Mouse (Mus musculus): ENCODE data around the gene Cbfa2t3. TPM values are rescaled to one million over a fixed set of nuclear protein-coding genes. Genes with fewer than 3 reads are reported as not detected.

Cbfa2t3 gene
- polyA plus RNA-seq, 1 experiment from 2014 or later = 22.2 TPM

DNA sequence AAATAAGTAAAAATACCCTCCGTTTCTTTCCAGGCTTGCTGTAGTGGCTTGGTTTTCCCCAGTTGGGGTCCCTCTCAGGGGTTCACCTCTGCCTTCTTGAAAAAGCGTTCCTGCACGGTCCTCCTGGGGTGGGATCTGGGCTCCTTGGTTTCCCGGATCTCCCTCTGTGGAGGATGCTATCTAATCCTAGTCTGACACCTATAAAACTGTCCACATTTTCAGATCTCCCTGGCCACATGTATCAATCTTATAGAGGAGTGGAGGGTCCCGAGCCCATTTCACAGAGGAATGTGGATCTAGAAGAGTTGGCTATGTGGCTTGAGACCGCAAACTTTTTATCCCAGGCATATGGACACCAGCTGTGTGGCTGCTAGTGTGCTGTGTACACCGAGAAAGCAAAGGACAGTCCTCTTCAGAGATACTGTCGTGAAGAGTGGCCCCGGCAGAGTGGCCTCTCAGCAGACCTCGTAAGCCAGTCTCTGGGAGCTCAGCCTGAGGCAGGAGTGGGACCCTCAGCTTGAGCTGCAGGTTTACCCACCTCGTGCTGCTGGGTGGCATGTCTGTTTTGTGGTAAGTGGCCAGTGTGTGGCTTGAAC is 19.5 kb downstream of the Cbfa2t3 start:
- H3K4me1 ChIP-seq (replicated peaks) = peaks cover 58% of the 10 kb centered on the region
- peaks cover 23% of the 10 kb centered on the region for H3K27me3 ChIP-seq
- H3K9me3 ChIP-seq = no peaks in the 10 kb centered on the region
- H3K36me3 ChIP-seq = no peaks in the 10 kb centered on the region
- H3K4me3 ChIP-seq = peak overlapping the region; percentile 88
- 32% methylated on average over 11 of the region's 11 CpGs for WGBS
- peak overlapping the region; percentile 98 for H3K27ac ChIP-seq (replicated peaks)
- peak overlapping the region; percentile 76 for H3K4me2 ChIP-seq
- ATAC-seq (ENCODE audit: low read depth) = no peak
- H3K9ac ChIP-seq = peak overlapping the region; percentile 94

DNA sequence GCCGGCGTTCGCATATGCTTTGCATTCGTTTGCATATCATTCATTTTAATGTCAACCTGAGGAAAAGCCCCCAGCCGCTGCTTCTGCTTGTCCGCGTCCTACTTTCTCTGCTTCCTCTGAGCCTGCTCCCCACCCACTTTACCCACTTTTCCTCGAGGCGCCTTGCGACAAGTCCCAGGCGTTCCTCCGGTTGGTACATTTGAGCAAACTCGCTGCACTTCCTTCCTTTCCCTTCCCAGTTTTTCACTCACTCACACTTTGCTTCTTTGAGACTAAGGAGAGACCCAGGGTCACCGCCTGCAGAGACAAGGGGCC is 20.1 kb downstream of the Cbfa2t3 start:
- Histone ChIP-seq H3K9me3 (no peaks in the 10 kb centered on the region), H3K4me3 (peak overlapping the region; percentile 88), H3K36me3 (no peaks in the 10 kb centered on the region), H3K27ac (replicated peaks) (peak overlapping the region; percentile 98), H3K4me2 (peak overlapping the region; percentile 76), H3K9ac (peak overlapping the region; percentile 94), H3K4me1 (replicated peaks) (peaks cover 64% of the 10 kb centered on the region), H3K27me3 (peaks cover 27% of the 10 kb centered on the region)
- ATAC-seq (ENCODE audit: low read depth) = no peak
- WGBS = under 1% methylated on average over 14 of the region's 14 CpGs

DNA sequence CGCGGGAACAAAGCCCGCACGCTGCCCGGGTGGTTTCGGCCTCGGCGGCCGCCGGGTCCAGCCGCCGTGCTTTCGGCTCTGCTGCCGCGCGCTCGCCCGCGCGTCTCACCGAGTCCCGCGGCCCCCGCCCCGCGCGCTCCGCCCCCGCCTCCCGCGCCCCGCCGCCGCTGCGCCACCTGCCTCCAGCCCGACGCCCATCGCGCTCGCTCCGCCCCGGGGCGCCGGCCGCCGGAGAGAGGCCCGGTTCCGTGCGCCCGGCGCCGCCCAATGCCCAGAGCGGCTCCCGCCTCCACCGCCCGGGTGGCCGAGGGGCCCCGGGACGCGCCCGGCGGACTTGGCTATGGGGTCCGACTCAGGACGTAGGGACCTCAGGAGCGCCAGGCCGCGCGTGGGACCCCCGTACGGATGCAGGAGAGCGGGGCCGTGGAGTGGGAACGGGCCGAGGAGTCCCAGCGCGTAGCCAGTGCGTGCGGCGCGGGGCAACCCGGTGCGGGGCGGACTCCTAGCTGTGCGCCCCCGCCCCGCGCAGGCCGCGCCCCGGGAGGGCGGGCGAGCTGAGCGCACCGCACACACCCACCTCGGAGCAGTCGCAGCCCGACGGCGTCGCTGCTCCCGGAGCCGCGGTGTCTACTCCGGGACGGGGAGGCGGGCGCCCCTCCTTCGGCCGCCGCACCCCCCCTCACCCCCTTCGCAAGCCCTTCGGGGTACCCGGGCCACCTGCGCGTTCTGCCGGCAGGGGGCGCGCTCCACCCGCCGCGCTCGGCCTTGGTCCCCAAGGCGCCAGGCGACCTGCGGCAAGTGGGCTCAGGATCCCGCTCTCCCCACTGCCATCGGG is 20.6 kb downstream of the Cbfa2t3 start:
- peak; percentile 79 for ATAC-seq (ENCODE audit: low read depth)
- Histone ChIP-seq H3K4me2 (peak overlapping the region; percentile 76), H3K9me3 (no peaks in the 10 kb centered on the region), H3K9ac (peak overlapping the region; percentile 94), H3K27me3 (peaks cover 27% of the 10 kb centered on the region), H3K27ac (replicated peaks) (peak overlapping the region; percentile 98), H3K36me3 (peaks cover 5% of the 10 kb centered on the region), H3K4me1 (replicated peaks) (peaks cover 69% of the 10 kb centered on the region), H3K4me3 (peak overlapping the region; percentile 88)
- under 1% methylated on average over 96 of the region's 127 CpGs for WGBS

DNA sequence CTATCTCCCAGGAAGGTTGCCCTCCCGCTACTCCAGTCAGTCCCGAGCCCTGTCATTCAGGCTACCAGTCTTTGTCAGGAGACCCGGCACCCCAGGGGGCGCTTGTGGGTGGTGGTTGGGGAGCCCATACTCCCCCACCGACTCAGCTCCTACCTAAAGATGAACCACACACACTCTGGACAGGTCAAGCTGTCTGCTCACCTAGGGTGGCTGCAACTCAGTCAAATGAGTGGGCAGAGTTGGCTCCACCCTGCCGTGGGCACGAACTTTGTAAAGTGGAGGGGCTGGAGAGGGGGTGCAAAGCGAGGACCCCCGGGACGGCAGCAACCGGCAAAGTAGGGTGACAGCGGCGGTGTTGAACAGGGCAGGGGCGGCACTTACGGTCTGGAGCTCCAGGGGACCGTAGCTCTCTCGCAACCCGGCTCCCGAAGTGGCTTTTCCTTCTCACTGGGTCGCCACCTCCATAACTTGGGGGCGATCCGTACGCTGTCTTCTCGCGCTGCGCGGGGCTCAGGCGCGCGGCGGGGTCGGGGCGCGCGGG is 21.4 kb downstream of the Cbfa2t3 start:
- peak; percentile 11 for ATAC-seq (ENCODE audit: low read depth)
- H3K9me3 ChIP-seq = no peaks in the 10 kb centered on the region
- H3K27ac ChIP-seq (replicated peaks) = peak overlapping the region; percentile 98
- WGBS = 3% methylated on average over 34 of the region's 35 CpGs
- peak overlapping the region; percentile 88 for H3K4me3 ChIP-seq
- peak overlapping the region; percentile 94 for H3K9ac ChIP-seq
- H3K27me3 ChIP-seq = peaks cover 26% of the 10 kb centered on the region
- peaks cover 77% of the 10 kb centered on the region for H3K4me1 ChIP-seq (replicated peaks)
- peak overlapping the region; percentile 76 for H3K4me2 ChIP-seq
- H3K36me3 ChIP-seq = peaks cover 11% of the 10 kb centered on the region

DNA sequence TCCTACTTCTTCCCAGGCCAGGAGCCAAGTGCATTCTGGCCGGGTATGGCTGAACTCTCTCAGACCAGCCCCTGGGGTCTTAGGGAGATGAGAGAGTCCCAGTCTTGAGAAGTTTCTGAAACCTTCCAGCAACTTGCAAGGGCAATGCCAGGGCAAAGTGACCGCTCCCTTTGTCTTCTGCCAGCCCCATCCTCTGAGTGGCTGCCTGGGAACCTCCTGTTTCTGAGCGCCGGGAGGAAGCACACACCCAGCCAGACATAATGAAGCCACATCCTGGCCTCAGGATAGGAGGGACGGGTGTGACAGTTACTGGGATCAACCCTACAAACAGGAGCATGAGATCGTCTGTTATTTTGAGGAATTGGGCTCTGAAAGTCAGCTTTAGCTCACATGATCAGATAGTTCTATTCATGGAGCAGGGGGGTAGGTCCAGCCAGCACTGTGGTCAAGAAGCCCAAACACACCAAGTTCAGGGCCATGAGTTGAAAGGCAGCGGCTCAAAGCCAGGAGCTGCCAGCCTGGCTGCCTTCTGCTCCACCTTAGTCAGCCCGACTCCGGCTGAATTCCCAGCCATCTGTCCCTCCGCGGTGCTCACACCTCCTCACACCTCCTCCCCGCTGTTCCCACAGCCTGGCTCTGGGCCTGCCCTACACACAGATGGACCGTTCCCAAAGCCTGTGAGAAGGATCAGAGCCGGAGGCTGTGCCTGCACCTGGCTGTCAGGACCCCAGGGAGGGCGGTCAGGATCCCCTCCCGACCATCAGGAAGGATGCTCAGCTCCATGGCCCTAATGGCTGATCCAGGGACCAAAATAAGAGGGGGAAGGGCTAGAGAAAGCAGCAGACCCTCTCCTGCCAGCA is 22.1 kb downstream of the Cbfa2t3 start:
- no peaks in the 10 kb centered on the region for H3K9me3 ChIP-seq
- H3K27me3 ChIP-seq = peaks cover 24% of the 10 kb centered on the region
- H3K4me2 ChIP-seq = peak overlapping the region; percentile 76
- H3K4me1 ChIP-seq (replicated peaks) = peaks cover 84% of the 10 kb centered on the region
- WGBS = 9% methylated on average over 16 of the region's 16 CpGs
- ATAC-seq (ENCODE audit: low read depth) = peak; percentile 38
- peak overlapping the region; percentile 94 for H3K9ac ChIP-seq
- peaks cover 11% of the 10 kb centered on the region for H3K36me3 ChIP-seq
- peak overlapping the region; percentile 88 for H3K4me3 ChIP-seq
- H3K27ac ChIP-seq (replicated peaks) = peak overlapping the region; percentile 98

DNA sequence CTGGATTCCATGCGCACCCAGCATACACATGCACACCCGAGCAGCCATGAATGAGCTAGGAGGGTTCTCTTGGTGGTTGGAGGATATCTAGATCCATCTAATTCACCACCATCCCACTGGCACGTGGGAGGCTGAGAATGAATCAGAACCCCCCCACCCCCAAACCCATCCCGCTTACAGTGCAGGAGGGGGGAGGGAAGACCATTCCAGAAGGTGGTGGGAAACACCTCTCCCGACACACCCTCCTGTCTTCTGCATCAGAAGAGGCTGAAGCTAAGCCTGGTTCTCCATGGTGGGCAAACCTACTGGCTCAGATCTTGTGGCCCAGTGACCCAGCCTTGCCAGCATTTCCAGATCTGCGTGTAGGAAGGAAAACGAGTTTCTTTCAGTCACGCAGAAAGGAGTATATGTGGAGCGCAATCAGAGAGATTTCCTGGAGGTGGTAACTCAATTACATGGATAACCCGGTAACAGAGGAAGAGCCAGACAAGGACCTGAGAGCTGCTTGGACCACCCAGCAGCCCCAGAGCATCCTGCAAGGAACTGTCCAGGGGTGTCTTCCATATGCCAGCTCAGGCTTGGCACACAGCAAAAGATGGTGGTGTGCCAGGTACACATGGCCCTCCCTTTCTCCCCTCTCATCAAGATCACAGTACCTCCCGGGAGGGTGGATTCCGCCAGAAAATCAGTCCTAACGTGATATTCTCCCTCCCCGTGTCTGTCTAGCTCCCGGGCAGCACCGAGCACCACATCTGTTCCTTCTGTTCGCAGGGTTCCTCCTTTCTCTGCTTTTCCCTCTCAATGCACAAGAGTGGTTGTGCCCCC is 23.1 kb downstream of the Cbfa2t3 start:
- peaks cover 94% of the 10 kb centered on the region for H3K4me1 ChIP-seq (replicated peaks)
- H3K27ac ChIP-seq (replicated peaks) = peak overlapping the region; percentile 98
- 54% methylated on average over 17 of the region's 17 CpGs for WGBS
- no peaks in the 10 kb centered on the region for H3K9me3 ChIP-seq
- peaks cover 19% of the 10 kb centered on the region for H3K27me3 ChIP-seq
- H3K9ac ChIP-seq = peak overlapping the region; percentile 94
- H3K4me2 ChIP-seq = peak overlapping the region; percentile 76
- H3K4me3 ChIP-seq = peak overlapping the region; percentile 88
- H3K36me3 ChIP-seq = peaks cover 13% of the 10 kb centered on the region
- ATAC-seq (ENCODE audit: low read depth) = no peak

DNA sequence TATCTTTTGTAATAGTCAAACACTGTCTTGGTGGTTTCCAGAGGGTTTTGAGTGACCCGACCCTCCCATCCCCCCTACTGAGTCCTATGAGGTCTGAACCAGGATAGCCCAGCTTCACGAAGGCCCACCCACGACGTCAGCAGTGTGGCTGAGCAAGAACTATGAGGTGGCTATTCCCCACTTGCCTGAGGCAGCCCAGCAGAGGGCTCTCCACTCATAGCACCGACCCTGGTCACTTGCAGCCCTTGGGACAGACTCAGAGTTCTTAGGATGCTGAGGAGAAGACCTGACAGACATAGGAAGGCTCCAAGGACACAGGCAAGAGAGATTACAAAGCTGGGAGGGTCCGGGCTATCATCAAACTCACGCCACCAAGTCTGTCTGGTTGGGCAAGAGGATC is 23.9 kb downstream of the Cbfa2t3 start:
- Histone ChIP-seq H3K27me3 (peaks cover 13% of the 10 kb centered on the region), H3K36me3 (peaks cover 13% of the 10 kb centered on the region), H3K9me3 (no peaks in the 10 kb centered on the region), H3K4me3 (peak overlapping the region; percentile 88), H3K9ac (peak overlapping the region; percentile 94), H3K4me2 (peak overlapping the region; percentile 76), H3K27ac (replicated peaks) (0 out of 2 replicates have a peak overlapping the region, but pooled peaks have one; percentile 98), H3K4me1 (replicated peaks) (peaks cover 95% of the 10 kb centered on the region)
- ATAC-seq (ENCODE audit: low read depth) = no peak
- 41% methylated on average over 7 of the region's 7 CpGs for WGBS

DNA sequence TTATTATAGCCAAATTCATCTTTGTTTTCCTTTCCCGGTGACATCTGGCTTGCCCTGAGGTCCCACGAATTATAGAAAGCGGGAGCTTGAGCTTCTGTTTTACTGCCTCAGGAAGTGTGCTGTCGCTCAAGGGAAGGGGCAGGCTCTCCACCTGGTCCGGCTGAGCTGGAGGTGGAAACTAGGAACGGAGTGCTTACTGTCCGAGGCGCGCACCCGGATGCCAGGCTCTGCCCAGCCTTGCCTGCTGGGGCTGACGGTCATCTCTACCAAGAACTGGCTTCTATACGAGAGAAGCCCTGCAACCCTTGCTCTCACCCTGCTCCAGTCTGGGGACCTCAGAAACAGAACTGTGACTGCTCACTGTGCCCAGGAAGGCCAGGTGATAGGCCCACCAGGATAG is 24.9 kb downstream of the Cbfa2t3 start:
- Histone ChIP-seq H3K27ac (replicated peaks) (no peak overlapping the region), H3K4me3 (0 out of 2 replicates have a peak overlapping the region, but pooled peaks have one; percentile 4), H3K9me3 (no peaks in the 10 kb centered on the region), H3K9ac (peak overlapping the region; percentile 13; the same call in 1 of the 2 replicates), H3K4me1 (replicated peaks) (peaks cover 93% of the 10 kb centered on the region), H3K27me3 (peaks cover 7% of the 10 kb centered on the region; the same call in 1 of the 2 replicates), H3K36me3 (peaks cover 13% of the 10 kb centered on the region), H3K4me2 (peak overlapping the region; percentile 76)
- ATAC-seq (ENCODE audit: low read depth) = no peak
- WGBS = 79% methylated on average over 12 of the region's 12 CpGs

DNA sequence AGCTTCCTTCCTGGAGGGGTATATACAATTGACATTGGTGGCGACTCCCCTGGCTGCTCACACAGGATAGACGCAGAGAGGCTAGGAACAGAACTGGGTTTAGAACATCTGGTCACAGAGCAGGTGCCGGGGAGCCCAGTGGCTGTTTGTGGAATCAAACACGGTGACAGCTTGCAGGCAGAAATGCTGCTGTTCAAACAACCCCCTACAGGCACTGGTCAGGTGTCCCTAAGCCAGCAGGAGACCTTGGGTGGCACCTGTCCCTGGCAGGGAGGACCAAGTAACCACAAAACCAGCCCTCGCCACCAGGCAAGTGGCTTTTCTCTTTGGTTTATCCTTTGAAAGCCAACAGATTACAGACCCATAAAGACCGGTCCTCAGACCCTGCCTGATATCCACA is 27.0 kb downstream of the Cbfa2t3 start:
- H3K4me3 ChIP-seq = no peak overlapping the region
- no peak for ATAC-seq (ENCODE audit: low read depth)
- H3K9me3 ChIP-seq = no peaks in the 10 kb centered on the region
- peaks cover 13% of the 10 kb centered on the region for H3K36me3 ChIP-seq
- no peak overlapping the region for H3K9ac ChIP-seq
- 0 out of 2 replicates have a peak, but pooled peaks cover 7% of the 10 kb centered on the region for H3K27me3 ChIP-seq
- no peak overlapping the region for H3K27ac ChIP-seq (replicated peaks)
- WGBS = 67% methylated on average over 6 of the region's 6 CpGs
- peak overlapping the region; percentile 76 for H3K4me2 ChIP-seq
- peaks cover 97% of the 10 kb centered on the region for H3K4me1 ChIP-seq (replicated peaks)

DNA sequence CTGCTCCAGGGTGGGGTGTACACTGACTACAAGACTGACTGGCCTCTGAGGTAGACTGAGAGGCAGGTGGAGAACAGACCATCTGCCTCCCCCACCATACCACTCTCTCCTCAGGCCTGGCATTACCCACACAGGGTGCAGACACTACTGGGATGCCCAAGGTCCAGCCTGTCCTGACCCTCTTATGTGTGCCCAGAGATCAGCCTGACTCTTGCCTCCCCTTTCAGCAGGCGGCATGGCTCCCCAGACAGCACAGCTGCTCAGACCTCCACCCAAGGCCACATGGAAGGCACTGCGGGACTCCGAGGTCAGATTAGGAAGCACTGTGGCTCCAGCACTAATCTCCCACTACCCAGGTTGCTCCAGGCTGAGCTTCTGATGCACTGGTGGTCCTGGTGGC is 28.2 kb downstream of the Cbfa2t3 start:
- Histone ChIP-seq H3K9ac (peak overlapping the region; percentile 45), H3K27me3 (0 out of 2 replicates have a peak, but pooled peaks cover 7% of the 10 kb centered on the region), H3K4me1 (replicated peaks) (peaks cover 97% of the 10 kb centered on the region), H3K4me2 (0 out of 2 replicates have a peak overlapping the region, but pooled peaks have one; percentile 18), H3K27ac (replicated peaks) (no peak overlapping the region), H3K4me3 (no peak overlapping the region), H3K36me3 (peaks cover 13% of the 10 kb centered on the region), H3K9me3 (no peaks in the 10 kb centered on the region)
- WGBS = 79% methylated on average over 3 of the region's 3 CpGs
- ATAC-seq (ENCODE audit: low read depth) = no peak

DNA sequence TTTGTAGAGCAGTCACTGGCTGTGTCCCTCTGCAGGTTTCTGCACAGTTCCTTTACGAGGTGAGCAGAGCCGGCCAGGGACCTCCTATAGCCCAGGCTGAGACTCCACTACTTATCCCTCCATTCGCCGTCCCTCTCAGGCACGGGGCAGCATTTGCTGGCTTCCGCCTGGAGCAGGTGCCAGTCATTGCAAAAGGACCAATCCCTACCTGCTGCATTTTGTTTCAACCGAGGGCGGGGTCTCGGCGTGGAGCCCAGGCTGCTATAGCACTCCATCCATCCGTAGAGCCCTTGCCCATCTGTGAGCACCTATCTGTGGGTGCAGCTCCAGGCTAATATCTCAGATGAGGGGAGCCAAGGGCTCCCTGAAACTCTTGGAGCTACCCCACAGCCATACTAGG is 28.9 kb downstream of the Cbfa2t3 start:
- Histone ChIP-seq H3K9ac (peak overlapping the region; percentile 45; the same call in 1 of the 2 replicates), H3K4me2 (peak overlapping the region; percentile 6), H3K4me1 (replicated peaks) (peaks cover 97% of the 10 kb centered on the region), H3K36me3 (peaks cover 13% of the 10 kb centered on the region), H3K27ac (replicated peaks) (no peak overlapping the region), H3K27me3 (0 out of 2 replicates have a peak, but pooled peaks cover 7% of the 10 kb centered on the region), H3K9me3 (no peaks in the 10 kb centered on the region), H3K4me3 (no peak overlapping the region)
- ATAC-seq (ENCODE audit: low read depth) = no peak
- 17% methylated on average over 11 of the region's 11 CpGs for WGBS

Measured in neural tube, embryonic 13.5 days (tissue).